In genomic region chr2:30594641-30595379, GRCm38 (mm10) we compare ENCODE assay signal across 8 mouse cellular contexts. TPM values are rescaled to one million over a fixed set of nuclear protein-coding genes. Genes with fewer than 3 reads are reported as not detected.
A peak's percentile ranks its signal among the peaks of the same experiment; 100 is the strongest.
DNase-seq lines count a peak whose midpoint lies in the region; ATAC-seq lines count a peak whose summit lies in the region.

Gene Cstad (plus strand): TSS chr2:30595040.

- peak; percentile 95 for ATAC-seq in inflammation-experienced regulatory T-cells, adult 6 months
- peak; percentile 58 for ATAC-seq in megakaryocyte, adult 5-6 weeks (ENCODE audit: poor library complexity, severe bottlenecking)

- DNase-seq in adipocyte (ENCODE audit: low spot score), result peak; percentile 56
- DNase-seq in cerebellum, postnatal 36 days, result peak; percentile 74 to 81
- DNase-seq in gastrocnemius, postnatal 14 days, result peak; percentile 69
- DNase-seq in left cerebral cortex, adult 9 months (ENCODE audit: low spot score in 2 of 2), result peak; percentile 78 to 82
- peak; percentile 70 to 72 for DNase-seq in right cerebral cortex, adult 2 months (ENCODE audit: low spot score in 2 of 2)
- peak; percentile 55 to 57 for DNase-seq in urinary bladder, postnatal 36 days (ENCODE audit: low spot score in 2 of 2)

- intact Hi-C loops in gastrocnemius, postnatal 14 days (cut with DNase I; ENCODE audit: low total_unique reads), result loop anchor here (10.0 kb wide), 1 partner anchor 120 kb away; the partner anchor contains the start of gene Ier5l

RNA-seq across cellular contexts. Expression of gene Cstad, which starts in this region (rescaled TPM):
- total RNA-seq in gastrocnemius, postnatal 14 days (2021), result 1 to 10 TPM; 5.0 to 5.9 TPM
- polyA plus RNA-seq in inflammation-experienced regulatory T-cells, adult 6 months (2017; shearing (Covaris generic)), result 1 to 10 TPM; 3.0 to 8.3 (median 4.3) TPM
- total RNA-seq in megakaryocyte, adult 5-6 weeks (2015), result 0.27 and 0.60 TPM in 2 replicates
- not detected in 2 replicates for total RNA-seq in megakaryocyte, adult 5-6 weeks (2017)

Comparison
In these comparisons a context has a peak if more than half of its experiments do, and no peak if none do; other contexts are left out.
1. Peak in every context shown above with its lines: DNase-seq and ATAC-seq.
2. Peak in ATAC-seq in megakaryocyte, adult 5-6 weeks; RNA of the gene not detected or under 1 TPM.